In genomic region chr2:19657881-19658589, GRCm38 (mm10) we compare ENCODE assay signal across 8 mouse cellular contexts. TPM values are rescaled to one million over a fixed set of nuclear protein-coding genes. Genes with fewer than 3 reads are reported as not detected.
A peak's percentile ranks its signal among the peaks of the same experiment; 100 is the strongest.
DNase-seq lines count a peak whose midpoint lies in the region; ATAC-seq and TF ChIP-seq lines count a peak whose summit lies in the region.

No protein-coding gene starts in this region.

- peaks cover 26% of the 10 kb centered on the region for H3K27me3 ChIP-seq in hindbrain, embryonic 14.5 days (ENCODE audit: control insufficient read depth, insufficient read depth, low read length)

- under 1% methylated on average over 62 of the region's 108 CpGs for WGBS in hindbrain, embryonic 14.5 days

- H3K9me3 ChIP-seq in hindbrain, embryonic 14.5 days (ENCODE audit: control insufficient read depth, low read length) = no peaks in the 10 kb centered on the region

- TF ChIP-seq POLR2A in brain, embryonic 14.5 days (IDR thresholded peaks at IDR 0.05; ENCODE audit: borderline replicate concordance, extremely low read depth, insufficient read depth, insufficient read length, poor library complexity, severe bottlenecking) = no peak

- ATAC-seq in hindbrain, embryonic 14.5 days (ENCODE audit: low FRiP score) = peak; percentile 86

- peak; percentile 23 for DNase-seq in ES-CJ7 (ENCODE audit: low read depth, low spot score)
- DNase-seq in brain, embryonic 14.5 days (ENCODE audit: low read depth) = peak; percentile 77
- DNase-seq in frontal cortex, postnatal 10 days (ENCODE audit: low spot score in 2 of 2) = peak; percentile 34 to 65
- DNase-seq in hindbrain, embryonic 14.5 days (ENCODE audit: low spot score) = peak; percentile 50
- peak; percentile 57 to 71 for DNase-seq in left cerebral cortex, adult 2 months (ENCODE audit: extremely low spot score in 1 of 2, low spot score in 2 of 2)
- peak; percentile 61 for DNase-seq in lung, postnatal 36 days
- DNase-seq in retina, postnatal 1 day = peak; percentile 69
- peak; percentile 80 to 86 for DNase-seq in thymus, postnatal 36 days

- H3K4me3 ChIP-seq in hindbrain, embryonic 14.5 days (replicated peaks; ENCODE audit: low read length) = peak overlapping the region; percentile 86
- peak overlapping the region; percentile 82 for H3K4me3 ChIP-seq in left cerebral cortex, adult 2 months

- peak overlapping the region; percentile 77 for H3K9ac ChIP-seq in hindbrain, embryonic 14.5 days

- H3K4me1 ChIP-seq in hindbrain, embryonic 14.5 days (replicated peaks; ENCODE audit: control insufficient read depth, insufficient read depth, low read length) = peaks cover 10% of the 10 kb centered on the region

- peak overlapping the region; percentile 79 for H3K4me2 ChIP-seq in hindbrain, embryonic 14.5 days (replicated peaks)

- H3K36me3 ChIP-seq in hindbrain, embryonic 14.5 days (replicated peaks; ENCODE audit: control insufficient read depth, insufficient read depth) = no peaks in the 10 kb centered on the region

- TF ChIP-seq CTCF in brain, embryonic 14.5 days (IDR thresholded peaks at IDR 0.05; ENCODE audit: borderline replicate concordance, extremely low read depth, insufficient read depth, insufficient read length) = no peak
- TF ChIP-seq CTCF in left cerebral cortex, adult 2 months (IDR thresholded peaks at IDR 0.05) = peak; percentile 18

- H3K27ac ChIP-seq in hindbrain, embryonic 14.5 days = peak overlapping the region; percentile 89
- peak overlapping the region; percentile 94 for H3K27ac ChIP-seq in left cerebral cortex, adult 2 months

- intact Hi-C loops in left cerebral cortex, adult 2 months (cut with DNase I) = loop anchor here (1.0 to 10.0 kb wide), 5 partner anchors 61 to 983 kb away; partner anchors contain the start of genes Bmi1 and Commd3

RNA-seq across cellular contexts. Expression of gene Otud1, which starts 0.5 kb away (rescaled TPM):
- 2.2 and 2.5 TPM in 2 replicates for polyA plus RNA-seq in brain, embryonic 14.5 days (2012; rRNA removed)
- 2.3 and 2.6 TPM in 2 replicates for polyA plus RNA-seq in hindbrain, embryonic 14.5 days (2014; fragmentation: Nextera tagmentation; extraction: Ambion mirVana)
- total RNA-seq in left cerebral cortex, adult 2 months (2021) = 10 to 100 TPM; 27.4 to 27.8 TPM

Comparison
In these comparisons a context has a peak if more than half of its experiments do, and no peak if none do; other contexts are left out.
1. Peak in every context shown above with its lines: DNase-seq, ATAC-seq, H3K4me3 ChIP-seq and H3K27ac ChIP-seq.
2. DNase-seq: peak in every context shown above with its lines; median percentile 83 in thymus, postnatal 36 days; 77 in brain, embryonic 14.5 days; 69 in retina, postnatal 1 day; 64 in left cerebral cortex, adult 2 months; 61 in lung, postnatal 36 days; 50 in hindbrain, embryonic 14.5 days; 50 in frontal cortex, postnatal 10 days; 23 in ES-CJ7.